Mouse (Mus musculus): ENCODE measurements around the gene Arhgap42. TPM values are rescaled to one million over a fixed set of nuclear protein-coding genes. Genes with fewer than 3 reads are reported as not detected.
A peak's percentile ranks its signal among the peaks of the same experiment; 100 is the strongest.

Gene Arhgap42
- polyA plus RNA-seq, 1 experiment: 9.7 TPM

GRCm38 (mm10) chr9:9142144-9142543 is 96.8 kb downstream of the Arhgap42 start:
- TF ChIP-seq POLR2A (IDR thresholded peaks at IDR 0.05; ENCODE audit: borderline replicate concordance, extremely low read depth, insufficient read depth, insufficient read length, poor library complexity, severe bottlenecking) (no peak), CTCF (IDR thresholded peaks at IDR 0.05; ENCODE audit: borderline replicate concordance, extremely low read depth, insufficient read depth, insufficient read length) (no peak)
- no peak for DNase-seq (ENCODE audit: low read depth)

GRCm38 (mm10) chr9:9128996-9129694 is 109.8 kb downstream of the Arhgap42 start:
- no peak for DNase-seq (ENCODE audit: low read depth)
- TF ChIP-seq CTCF (IDR thresholded peaks at IDR 0.05; ENCODE audit: borderline replicate concordance, extremely low read depth, insufficient read depth, insufficient read length): no peak
- TF ChIP-seq POLR2A (IDR thresholded peaks at IDR 0.05; ENCODE audit: borderline replicate concordance, extremely low read depth, insufficient read depth, insufficient read length, poor library complexity, severe bottlenecking): no peak

GRCm38 (mm10) chr9:9127041-9127755 is 111.7 kb downstream of the Arhgap42 start:
- TF ChIP-seq POLR2A (IDR thresholded peaks at IDR 0.05; ENCODE audit: borderline replicate concordance, extremely low read depth, insufficient read depth, insufficient read length, poor library complexity, severe bottlenecking) (no peak), CTCF (IDR thresholded peaks at IDR 0.05; ENCODE audit: borderline replicate concordance, extremely low read depth, insufficient read depth, insufficient read length) (no peak)

GRCm38 (mm10) chr9:9124156-9124555 is 114.7 kb downstream of the Arhgap42 start:
- TF ChIP-seq CTCF (IDR thresholded peaks at IDR 0.05; ENCODE audit: borderline replicate concordance, extremely low read depth, insufficient read depth, insufficient read length): no peak
- TF ChIP-seq POLR2A (IDR thresholded peaks at IDR 0.05; ENCODE audit: borderline replicate concordance, extremely low read depth, insufficient read depth, insufficient read length, poor library complexity, severe bottlenecking): no peak
- no peak for DNase-seq (ENCODE audit: low read depth)

More at GRCm38 (mm10) chr9:9127041-9127755, 111.7 kb downstream of the Arhgap42 start:
- peak; percentile 35 for DNase-seq (ENCODE audit: low read depth)

GRCm38 (mm10) chr9:9114266-9114665 is 124.6 kb downstream of the Arhgap42 start:
- TF ChIP-seq CTCF (IDR thresholded peaks at IDR 0.05; ENCODE audit: borderline replicate concordance, extremely low read depth, insufficient read depth, insufficient read length) (no peak), POLR2A (IDR thresholded peaks at IDR 0.05; ENCODE audit: borderline replicate concordance, extremely low read depth, insufficient read depth, insufficient read length, poor library complexity, severe bottlenecking) (no peak)
- no peak for DNase-seq (ENCODE audit: low read depth)

GRCm38 (mm10) chr9:9113847-9114246 is 125.1 kb downstream of the Arhgap42 start:
- no peak for TF ChIP-seq CTCF (IDR thresholded peaks at IDR 0.05; ENCODE audit: borderline replicate concordance, extremely low read depth, insufficient read depth, insufficient read length)
- TF ChIP-seq POLR2A (IDR thresholded peaks at IDR 0.05; ENCODE audit: borderline replicate concordance, extremely low read depth, insufficient read depth, insufficient read length, poor library complexity, severe bottlenecking): no peak
- no peak for DNase-seq (ENCODE audit: low read depth)

- TF ChIP-seq POLR2A (IDR thresholded peaks at IDR 0.05; ENCODE audit: borderline replicate concordance, extremely low read depth, insufficient read depth, insufficient read length, poor library complexity, severe bottlenecking) (no peak), CTCF (IDR thresholded peaks at IDR 0.05; ENCODE audit: borderline replicate concordance, extremely low read depth, insufficient read depth, insufficient read length) (no peak)
- DNase-seq (ENCODE audit: low read depth): no peak
Observed at GRCm38 (mm10) chr9:9112921-9113320, 126.0 kb downstream of the Arhgap42 start.

- TF ChIP-seq POLR2A (IDR thresholded peaks at IDR 0.05; ENCODE audit: borderline replicate concordance, extremely low read depth, insufficient read depth, insufficient read length, poor library complexity, severe bottlenecking): no peak
- no peak for TF ChIP-seq CTCF (IDR thresholded peaks at IDR 0.05; ENCODE audit: borderline replicate concordance, extremely low read depth, insufficient read depth, insufficient read length)
Observed at GRCm38 (mm10) chr9:9107697-9108096, 131.2 kb downstream of the Arhgap42 start.

GRCm38 (mm10) chr9:9104761-9105160 is 134.1 kb downstream of the Arhgap42 start:
- DNase-seq (ENCODE audit: low read depth): no peak
- TF ChIP-seq POLR2A (IDR thresholded peaks at IDR 0.05; ENCODE audit: borderline replicate concordance, extremely low read depth, insufficient read depth, insufficient read length, poor library complexity, severe bottlenecking): no peak
- no peak for TF ChIP-seq CTCF (IDR thresholded peaks at IDR 0.05; ENCODE audit: borderline replicate concordance, extremely low read depth, insufficient read depth, insufficient read length)

More at GRCm38 (mm10) chr9:9107697-9108096, 131.2 kb downstream of the Arhgap42 start:
- no peak for DNase-seq (ENCODE audit: low read depth)

GRCm38 (mm10) chr9:9102158-9102514 is 136.8 kb downstream of the Arhgap42 start:
- TF ChIP-seq POLR2A (IDR thresholded peaks at IDR 0.05; ENCODE audit: borderline replicate concordance, extremely low read depth, insufficient read depth, insufficient read length, poor library complexity, severe bottlenecking): no peak
- TF ChIP-seq CTCF (IDR thresholded peaks at IDR 0.05; ENCODE audit: borderline replicate concordance, extremely low read depth, insufficient read depth, insufficient read length): no peak
- DNase-seq (ENCODE audit: low read depth): no peak

- peak; percentile 28 for DNase-seq (ENCODE audit: low read depth)
- TF ChIP-seq POLR2A (IDR thresholded peaks at IDR 0.05; ENCODE audit: borderline replicate concordance, extremely low read depth, insufficient read depth, insufficient read length, poor library complexity, severe bottlenecking) (no peak), CTCF (IDR thresholded peaks at IDR 0.05; ENCODE audit: borderline replicate concordance, extremely low read depth, insufficient read depth, insufficient read length) (no peak)
Observed at GRCm38 (mm10) chr9:9101482-9102157, 137.3 kb downstream of the Arhgap42 start.

Data from brain, embryonic 14.5 days (tissue).